Mouse (Mus musculus) embryonic fibroblast, embryonic 13.5 days (primary cell): ENCODE results near the gene Selenop.

Source experiments
- CTCF ChIP-seq: IDR thresholded peaks from 2 replicates; pipeline ENCODE4 v1.5.1; 2011; ENCODE audit warnings: mild to moderate bottlenecking, control low read depth, low read length, moderate library complexity, borderline replicate concordance; ENCODE audit not compliant: insufficient read depth
- POLR2A ChIP-seq: IDR thresholded peaks from 2 replicates; pipeline ENCODE4 v1.6.1; 2011; ENCODE audit warnings: low read depth, mild to moderate bottlenecking, control low read depth, low read length, moderate library complexity

DNA sequence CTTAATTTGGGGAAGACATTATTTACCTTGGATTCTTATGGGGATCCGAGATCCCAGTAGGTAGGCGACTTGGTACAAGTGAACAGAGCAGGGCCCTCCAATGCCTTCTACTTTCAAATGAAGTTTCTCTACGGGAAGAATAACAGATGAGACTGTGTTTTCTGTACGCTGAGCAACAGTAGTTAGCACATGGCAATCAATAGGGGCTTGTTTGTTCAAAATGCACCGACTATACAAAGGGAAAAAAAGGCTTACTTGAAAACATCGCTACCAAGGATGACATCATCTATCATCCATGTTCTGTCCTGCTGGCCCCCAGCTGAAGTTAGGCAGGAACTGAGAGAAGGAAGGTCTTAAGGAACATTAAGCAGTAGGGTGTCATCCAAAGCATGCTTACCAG lies at the start of gene Selenop:
- no peak for TF ChIP-seq CTCF
- no peak for TF ChIP-seq POLR2A
